Mouse (Mus musculus) T-helper 1 cell (primary cell): ENCODE measurements around the gene Mt1.

Experiments used
- in situ Hi-C: fragments of 300-600 bp; cut with MboI, MseI; formaldehyde crosslinking; loops from one replicate; pipeline ENCODE4 v1.15.1; 2025; ENCODE audit warnings: high pct_unique_total_duplicates

The Mt1 gene

DNA sequence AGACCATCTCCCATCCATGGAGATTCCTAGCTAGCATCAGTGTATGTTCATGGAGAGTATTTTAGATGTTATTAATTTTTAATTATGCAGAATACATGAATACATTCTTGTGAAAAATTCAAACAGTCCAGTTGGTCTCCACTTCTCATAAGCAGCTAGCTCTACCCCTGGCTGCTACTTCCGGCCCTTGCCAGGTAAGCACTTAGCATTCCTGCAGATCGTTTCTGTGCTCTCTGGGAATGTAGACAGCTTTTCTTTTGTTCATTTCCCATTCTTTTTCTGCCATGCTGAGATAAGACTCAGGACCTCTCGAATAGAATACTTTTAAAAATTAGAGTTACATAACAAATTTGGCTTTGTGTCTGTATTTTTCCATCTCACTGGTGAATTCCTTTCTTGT lies 25.2 kb downstream of the Mt1 start:
- in situ Hi-C loops, result loop anchor here (5.0 to 25.0 kb wide), 4 partner anchors 37 to 1317 kb away; no protein-coding TSS in a partner anchor

DNA sequence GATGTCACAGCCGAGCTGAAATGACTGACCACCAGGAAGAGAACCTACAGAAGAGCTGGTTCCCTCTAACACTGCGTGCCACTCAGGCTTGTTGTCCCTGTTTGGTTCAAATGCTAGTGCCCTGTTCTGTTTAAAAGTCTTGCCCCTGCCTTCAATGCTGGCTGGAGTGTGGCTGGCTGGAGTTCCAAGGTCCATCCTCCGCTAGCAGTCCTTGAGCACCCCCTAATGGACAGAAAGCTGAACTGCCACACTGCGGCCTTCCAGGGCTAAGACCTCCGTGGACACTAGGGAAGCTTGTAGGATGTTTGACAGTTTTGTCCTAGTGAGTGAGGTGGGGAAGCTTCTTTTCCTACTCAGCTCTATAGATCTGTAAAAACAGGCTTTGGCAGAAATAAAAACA lies 26.9 kb downstream of the Mt1 start:
- in situ Hi-C loops, result loop anchor here (5.0 to 25.0 kb wide), 3 partner anchors 168 to 1318 kb away; partner anchors contain the start of genes Nudt21 and Ogfod1

GRCm38 (mm10) chr8:94206256-94206655 lies 27.4 kb downstream of the Mt1 start:
- in situ Hi-C loops, result loop anchor here (5.0 to 25.0 kb wide), 3 partner anchors 169 to 1319 kb away; partner anchors contain the start of genes Nudt21 and Ogfod1

- in situ Hi-C loops, result loop anchor here (5.0 to 25.0 kb wide), 3 partner anchors 170 to 1320 kb away; partner anchors contain the start of genes Nudt21 and Ogfod1
These were observed 28.6 kb downstream of the Mt1 start for GRCm38 (mm10) chr8:94207491-94207890.

DNA sequence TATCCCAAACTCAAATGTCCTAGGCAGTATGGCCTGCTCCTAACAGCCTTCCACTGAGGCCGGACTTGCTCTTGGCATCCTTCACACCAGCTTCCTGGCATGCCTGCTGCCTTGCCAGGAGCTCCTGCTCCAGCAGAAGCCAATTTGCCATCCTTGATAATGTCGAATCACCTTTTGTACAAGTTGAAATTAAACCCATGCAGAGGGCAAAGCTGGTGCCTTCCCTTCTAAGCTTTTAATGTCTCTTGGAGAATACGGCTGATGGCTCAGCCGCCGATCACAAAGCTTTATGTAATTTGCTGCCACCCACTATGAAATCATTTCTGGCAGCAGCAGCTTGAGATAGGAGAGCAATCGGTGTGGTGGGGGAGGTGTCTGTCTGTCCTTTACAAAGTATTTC lies 30.8 kb downstream of the Mt1 start:
- in situ Hi-C loops, result loop anchor here (5.0 to 25.0 kb wide), 3 partner anchors 172 to 1322 kb away; partner anchors contain the start of genes Nudt21 and Ogfod1

DNA sequence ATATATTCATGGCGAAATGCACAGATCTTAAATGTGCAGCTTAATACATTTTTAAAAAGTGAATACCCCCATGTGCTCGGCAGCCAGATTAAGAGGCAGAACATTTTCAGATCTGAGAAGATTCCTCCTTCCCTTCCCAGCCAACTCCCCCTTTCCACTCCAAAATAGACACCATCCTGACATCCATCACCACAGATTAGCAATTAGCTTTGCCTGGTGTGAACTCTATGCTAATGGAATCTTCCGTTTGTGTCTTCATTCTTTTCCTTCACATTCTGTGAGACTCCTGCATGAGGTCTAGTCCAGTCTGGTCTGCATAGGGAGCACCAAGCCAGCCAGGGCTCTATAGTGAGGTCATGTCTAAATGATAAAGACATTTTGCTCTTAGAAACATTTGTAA lies 31.3 kb downstream of the Mt1 start:
- in situ Hi-C loops, result loop anchor here (25.0 kb wide), 1 partner anchor 1323 kb away; no protein-coding TSS in a partner anchor

GRCm38 (mm10) chr8:94213819-94214218 lies 34.9 kb downstream of the Mt1 start:
- in situ Hi-C loops, result loop anchor here (25.0 kb wide), 1 partner anchor 1327 kb away; no protein-coding TSS in a partner anchor

DNA sequence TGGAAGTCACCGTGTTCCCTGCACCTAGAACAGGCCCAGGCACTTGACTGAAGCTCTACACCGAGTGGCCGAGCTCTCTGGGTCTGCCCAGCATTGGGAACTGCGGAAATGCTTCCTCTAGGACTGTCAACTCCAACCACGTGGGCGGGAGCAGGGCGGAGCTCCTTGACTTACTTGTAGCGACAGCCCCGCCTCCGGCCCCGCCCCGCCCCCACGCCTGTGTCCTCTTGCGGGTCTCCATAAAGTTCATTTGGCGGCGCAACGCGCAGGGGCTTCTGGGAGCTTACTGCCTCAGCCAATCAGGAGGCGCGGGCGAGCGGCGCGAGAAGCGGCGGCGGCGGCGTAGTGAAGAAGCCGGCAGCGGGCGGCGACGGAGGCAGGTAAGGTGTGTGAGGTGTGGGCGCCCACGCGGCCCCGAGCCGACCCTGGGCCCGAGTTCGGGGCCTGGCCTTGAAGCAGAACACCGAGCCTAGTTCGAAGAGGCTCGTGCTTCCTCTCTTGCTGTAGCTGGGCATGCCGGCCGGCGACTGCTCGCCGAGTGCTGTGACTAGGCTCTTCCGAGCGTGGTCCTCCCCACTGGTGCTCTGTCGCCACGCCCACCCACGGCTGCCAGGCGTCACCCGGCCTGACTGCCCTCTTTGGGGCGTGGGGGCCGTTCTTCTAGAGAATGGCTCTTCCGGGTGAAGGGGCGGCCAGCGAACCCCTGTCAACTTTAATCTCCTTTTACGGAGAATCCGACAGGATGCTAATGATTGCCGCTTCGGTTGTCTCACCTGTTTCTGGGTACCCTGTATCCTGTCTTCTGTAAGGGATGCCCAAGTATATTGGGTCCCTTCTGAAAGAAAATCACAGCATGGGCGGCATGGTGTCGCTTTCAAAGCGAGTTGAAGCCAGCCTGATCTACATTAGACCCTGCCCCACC lies 35.6 kb downstream of the Mt1 start, which contains the start of gene Nup93:
Nup93 (plus strand) TSS at position 313 of the 922 bp plus-strand sequence.
- in situ Hi-C loops, result loop anchor here (25.0 kb wide), 1 partner anchor 1327 kb away; no protein-coding TSS in a partner anchor

DNA sequence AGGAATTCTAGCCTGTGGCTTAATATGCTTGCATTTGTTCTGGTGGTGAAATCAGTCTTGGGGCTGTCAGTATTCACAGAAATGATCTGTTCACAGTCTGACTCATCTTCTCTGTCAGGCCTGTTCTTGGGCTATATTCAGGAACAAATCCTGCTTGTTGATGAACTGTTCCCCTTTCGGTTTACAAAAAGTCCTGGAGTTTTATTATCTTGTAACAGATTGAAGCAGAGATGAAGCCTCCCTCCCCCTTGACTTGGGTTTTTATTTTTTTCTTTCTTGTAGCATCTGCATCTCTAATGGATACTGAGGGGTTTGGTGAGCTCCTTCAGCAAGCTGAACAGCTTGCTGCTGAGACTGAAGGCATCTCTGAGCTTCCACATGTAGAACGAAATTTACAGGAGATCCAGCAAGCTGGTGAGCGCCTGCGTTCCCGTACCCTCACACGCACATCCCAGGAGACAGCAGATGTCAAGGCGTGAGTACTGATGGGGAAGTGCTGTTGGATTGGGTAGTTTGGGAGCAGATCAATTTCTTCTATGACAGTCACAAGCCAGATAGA lies 48.6 kb downstream of the Mt1 start:
- in situ Hi-C loops, result no loop called here
